Mouse (Mus musculus) C2C12 (cell line): ENCODE data around the gene Gm28539. TPM values are rescaled to one million over a fixed set of nuclear protein-coding genes. Genes with fewer than 3 reads are reported as not detected.

Experiments
- H3K27me3 ChIP-seq: one replicate; pipeline ENCODE4 v1.6.1; 2011; ENCODE audit not compliant: control insufficient read depth, insufficient read depth, insufficient read length
- H3K36me3 ChIP-seq: one replicate; pipeline ENCODE4 v1.6.1; 2011; ENCODE audit not compliant: control insufficient read depth, insufficient read depth
- H3K4me3 ChIP-seq: one replicate; pipeline ENCODE4 v1.5.1; 2011; ENCODE audit warnings: mild to moderate bottlenecking, control low read depth; ENCODE audit not compliant: poor library complexity, insufficient read depth, severe bottlenecking
- H3K79me2 ChIP-seq: one replicate; pipeline ENCODE4 v1.6.1; 2011; ENCODE audit not compliant: control insufficient read depth, insufficient read depth
- H3K79me3 ChIP-seq: one replicate; pipeline ENCODE4 v1.6.1; 2011; ENCODE audit warnings: low read depth, control low read depth
- H3ac ChIP-seq: one replicate; pipeline ENCODE3; 2011; ENCODE audit warnings: low read depth; ENCODE audit not compliant: control insufficient read depth, insufficient read length
- CEBPB ChIP-seq: IDR thresholded peaks from one replicate; pipeline ENCODE4 v1.6.1; 2011; ENCODE audit warnings: low read depth, mild to moderate bottlenecking, control low read depth, moderate library complexity
- CTCF ChIP-seq: IDR thresholded peaks from one replicate; pipeline ENCODE4 v1.5.1; 2011; ENCODE audit not compliant: control insufficient read depth, insufficient read depth, insufficient read length
- FOSL1 ChIP-seq: IDR thresholded peaks from one replicate; pipeline ENCODE4 v1.8.0; 2011; ENCODE audit warnings: mild to moderate bottlenecking, low read length; ENCODE audit not compliant: poor library complexity, insufficient read depth, severe bottlenecking
- MAX ChIP-seq: IDR thresholded peaks from one replicate; pipeline ENCODE4 v1.6.1; 2011; ENCODE audit warnings: mild to moderate bottlenecking, control low read depth
- MYOD1 ChIP-seq: IDR thresholded peaks from one replicate; pipeline ENCODE4 v1.6.1; 2011; ENCODE audit warnings: low read depth; ENCODE audit not compliant: control insufficient read depth, insufficient read length
- MYOG ChIP-seq: IDR thresholded peaks from one replicate; pipeline ENCODE4 v1.6.1; 2011; ENCODE audit not compliant: control insufficient read depth, insufficient read length; ENCODE audit errors: extremely low read depth
- USF1 ChIP-seq: IDR thresholded peaks from one replicate; pipeline ENCODE4 v1.6.1; 2011; ENCODE audit warnings: low read depth, mild to moderate bottlenecking, control low read depth, moderate library complexity
- polyA plus RNA-seq: library from polyadenylated mRNA; unstranded; fragments of >200 nt; fragmentation: generic; extraction: Trizol; gene quantifications from one replicate; pipeline ENCODE4 v1.2.1, GENCODE M21; 2012; ENCODE audit warnings: missing spikeins

Gm28539 gene
- polyA plus RNA-seq, 1 experiment, result not detected

GRCm38 (mm10) chr16:18798151-18798550 is 38.2 kb upstream of the Gm28539 start:
- TF ChIP-seq MYOD1 (no peak), MAX (no peak), MYOG (no peak), CTCF (no peak), FOSL1 (no peak), CEBPB (no peak), USF1 (no peak)
- Histone ChIP-seq H3K36me3 (peaks cover 65% of the 10 kb centered on the region), H3K4me3 (no peak overlapping the region), H3ac (no peak overlapping the region), H3K27me3 (no peaks in the 10 kb centered on the region), H3K79me3 (no peaks in the 10 kb centered on the region), H3K79me2 (no peaks in the 10 kb centered on the region)

- no peaks in the 10 kb centered on the region for H3K79me3 ChIP-seq
- no peak overlapping the region for H3ac ChIP-seq
- no peaks in the 10 kb centered on the region for H3K27me3 ChIP-seq
- no peaks in the 10 kb centered on the region for H3K79me2 ChIP-seq
- no peak overlapping the region for H3K4me3 ChIP-seq
- no peak for TF ChIP-seq USF1
- TF ChIP-seq CTCF, result peak; percentile 70
- TF ChIP-seq MYOD1, result no peak
- no peak for TF ChIP-seq MAX
- TF ChIP-seq MYOG, result no peak
- H3K36me3 ChIP-seq, result peaks cover 63% of the 10 kb centered on the region
These were observed 37.5 kb upstream of the Gm28539 start for GRCm38 (mm10) chr16:18798841-18799240.

GRCm38 (mm10) chr16:18805746-18806145 is 30.6 kb upstream of the Gm28539 start:
- H3K79me2 ChIP-seq, result peaks cover 18% of the 10 kb centered on the region
- peaks cover 7% of the 10 kb centered on the region for H3K79me3 ChIP-seq
- H3K27me3 ChIP-seq, result no peaks in the 10 kb centered on the region
- no peak overlapping the region for H3ac ChIP-seq
- TF ChIP-seq MAX, result no peak
- no peak for TF ChIP-seq CTCF
- no peak for TF ChIP-seq MYOD1
- no peak for TF ChIP-seq CEBPB
- TF ChIP-seq USF1, result no peak
- TF ChIP-seq MYOG, result no peak
- H3K4me3 ChIP-seq, result no peak overlapping the region
- H3K36me3 ChIP-seq, result peaks cover 75% of the 10 kb centered on the region

GRCm38 (mm10) chr16:18809001-18809400 is 27.4 kb upstream of the Gm28539 start:
- peaks cover 28% of the 10 kb centered on the region for H3K79me3 ChIP-seq
- no peak overlapping the region for H3ac ChIP-seq
- H3K79me2 ChIP-seq, result peaks cover 45% of the 10 kb centered on the region
- H3K4me3 ChIP-seq, result no peak overlapping the region
- H3K36me3 ChIP-seq, result peaks cover 51% of the 10 kb centered on the region
- H3K27me3 ChIP-seq, result no peaks in the 10 kb centered on the region
- TF ChIP-seq MAX (no peak), FOSL1 (no peak), CTCF (no peak), CEBPB (no peak), USF1 (no peak), MYOD1 (no peak), MYOG (no peak)

- peak overlapping the region; percentile 65 for H3ac ChIP-seq
- TF ChIP-seq MYOD1 (no peak), MYOG (no peak), CTCF (no peak), MAX (no peak), FOSL1 (no peak), USF1 (no peak), CEBPB (no peak)
- peaks cover 59% of the 10 kb centered on the region for H3K79me2 ChIP-seq
- peak overlapping the region; percentile 86 for H3K4me3 ChIP-seq
- H3K36me3 ChIP-seq, result peaks cover 51% of the 10 kb centered on the region
- no peaks in the 10 kb centered on the region for H3K27me3 ChIP-seq
- H3K79me3 ChIP-seq, result peaks cover 38% of the 10 kb centered on the region
These were observed 25.4 kb upstream of the Gm28539 start for GRCm38 (mm10) chr16:18811032-18811431.

- Histone ChIP-seq H3K79me3 (peaks cover 38% of the 10 kb centered on the region), H3K4me3 (peak within 1 kb of the TSS; percentile 86), H3K36me3 (peaks cover 51% of the 10 kb centered on the region), H3K79me2 (peaks cover 63% of the 10 kb centered on the region), H3K27me3 (no peaks in the 10 kb centered on the region), H3ac (peak within 1 kb of the TSS; percentile 78)
- TF ChIP-seq MAX, result peak; percentile 30
- no peak for TF ChIP-seq MYOD1
These were observed 24.7 kb upstream of the Gm28539 start, which contains the start of the genes Ufd1 and Cdc45 for GRCm38 (mm10) chr16:18811468-18812384. Gene Ufd1, plus strand, starts transcription at chr16:18811779. Gene Cdc45, minus strand, starts transcription at chr16:18811987.
